Mouse (Mus musculus) embryonic facial prominence, embryonic 14.5 days (tissue): ENCODE results near the gene Tnfsfm13. TPM values are rescaled to one million over a fixed set of nuclear protein-coding genes. Genes with fewer than 3 reads are reported as not detected.

Source experiments
- microRNA counts: library from miRNA; unstranded; fragments of <30 nt; microRNA quantifications from one replicate; lab custom pipeline; 2017
- microRNA-seq: library from miRNA; unstranded; fragments of <30 nt; microRNA quantifications from one replicate; pipeline ENCODE4, GENCODE M21; 2016; ENCODE audit warnings: borderline number of aligned reads
- polyA plus RNA-seq: library from polyadenylated mRNA; unstranded; fragments of >200 nt; fragmentation: Nextera tagmentation; extraction: Ambion mirVana; gene quantifications from 2 replicates; pipeline ENCODE4 v1.2.1, GENCODE M21; 2014

The Tnfsfm13 gene
- polyA plus RNA-seq, 1 experiment from 2014 or later: 6.0 TPM

MicroRNAs within 50 kb of the gene (microRNA counts, 519-probe panel; counts per million panel counts)
- 19.3 counts per million for microRNA mmu-miR-1934 (lab: Ali Mortazavi, UCI)
- microRNA mmu-miR-467f (lab: Ali Mortazavi, UCI): 2,440 counts per million, percentile 47 among the panel's probes with 10 or more counts

Small RNA genes lying within 50 kb of the gene (microRNA-seq; reads per million reads assigned to microRNA genes)
- gene Mir1934: 1.7 reads per million, percentile 2 among the genes with 10 or more reads in this experiment
- gene Mir467f: not detected

Other genes with a start within 250 kb of the Tnfsfm13 start
- gene Dnah2, start 147.0 kb downstream of the Tnfsfm13 start, polyA plus RNA-seq: 6.2 and 6.5 TPM in 2 replicates
- 7.3 and 8.6 TPM in 2 replicates for gene Efnb3, start 135.9 kb downstream of the Tnfsfm13 start, polyA plus RNA-seq
- gene Wrap53, start 115.8 kb downstream of the Tnfsfm13 start, polyA plus RNA-seq: 18.4 and 19.8 TPM in 2 replicates
- 111 and 133 TPM in 2 replicates for gene Trp53, start 115.7 kb downstream of the Tnfsfm13 start, polyA plus RNA-seq
- gene Atp1b2, start 90.2 kb downstream of the Tnfsfm13 start, polyA plus RNA-seq: 15.6 and 17.7 TPM in 2 replicates
- gene Shbg, start 78.2 kb downstream of the Tnfsfm13 start, polyA plus RNA-seq: not detected in 2 replicates
- gene Sat2, start 74.1 kb downstream of the Tnfsfm13 start, polyA plus RNA-seq: 15.6 and 16.6 TPM in 2 replicates
- 25.4 and 26.3 TPM in 2 replicates for gene Fxr2, start 63.1 kb downstream of the Tnfsfm13 start, polyA plus RNA-seq
- 1.7 and 2.9 TPM in 2 replicates for gene Sox15, start 40.8 kb downstream of the Tnfsfm13 start, polyA plus RNA-seq
- 29.1 and 33.6 TPM in 2 replicates for gene Mpdu1, start 33.5 kb downstream of the Tnfsfm13 start, polyA plus RNA-seq
- 22.0 and 25.5 TPM in 2 replicates for gene Cd68, start 29.9 kb downstream of the Tnfsfm13 start, polyA plus RNA-seq
- 525 and 575 TPM in 2 replicates for gene Eif4a1, start 23.7 kb downstream of the Tnfsfm13 start, polyA plus RNA-seq
- gene Senp3, start 14.0 kb downstream of the Tnfsfm13 start, polyA plus RNA-seq: 73.6 and 88.4 TPM in 2 replicates
- gene Tnfsf13, start 10.3 kb downstream of the Tnfsfm13 start, polyA plus RNA-seq: 0.37 and 0.49 TPM in 2 replicates
- gene Tnfsf12, start 249 bp downstream of the Tnfsfm13 start, polyA plus RNA-seq: 13.0 and 16.6 TPM in 2 replicates
- gene Polr2a, start 62.5 kb upstream of the Tnfsfm13 start, polyA plus RNA-seq: 39.3 and 39.7 TPM in 2 replicates
- gene Slc35g3, start 65.9 kb upstream of the Tnfsfm13 start, polyA plus RNA-seq: 0.12 TPM in 1 of 2 replicates, not detected in the other
- 3.5 and 3.9 TPM in 2 replicates for gene Zbtb4, start 69.8 kb upstream of the Tnfsfm13 start, polyA plus RNA-seq
- gene Chrnb1, start 99.8 kb upstream of the Tnfsfm13 start, polyA plus RNA-seq: 28.4 and 29.4 TPM in 2 replicates
- 2.3 and 3.3 TPM in 2 replicates for gene Fgf11, start 105.8 kb upstream of the Tnfsfm13 start, polyA plus RNA-seq
- 4.1 and 4.3 TPM in 2 replicates for gene Tmem102, start 109.5 kb upstream of the Tnfsfm13 start, polyA plus RNA-seq
- not detected in 2 replicates for gene Gm39566, start 119.2 kb upstream of the Tnfsfm13 start, polyA plus RNA-seq
- gene Spem2, start 122.4 kb upstream of the Tnfsfm13 start, polyA plus RNA-seq: not detected in 2 replicates
- gene Spem1, start 126.1 kb upstream of the Tnfsfm13 start, polyA plus RNA-seq: 0.26 TPM in 1 of 2 replicates, not detected in the other
- 8.3 and 10.6 TPM in 2 replicates for gene Nlgn2, start 141.7 kb upstream of the Tnfsfm13 start, polyA plus RNA-seq
- 379 and 388 TPM in 2 replicates for gene Tmem256, start 142.4 kb upstream of the Tnfsfm13 start, polyA plus RNA-seq
- gene Plscr3, start 150.3 kb upstream of the Tnfsfm13 start, polyA plus RNA-seq: 102 and 121 TPM in 2 replicates
- 3.2 and 3.7 TPM in 2 replicates for gene Tnk1, start 162.6 kb upstream of the Tnfsfm13 start, polyA plus RNA-seq
- gene Tmem95, start 181.9 kb upstream of the Tnfsfm13 start, polyA plus RNA-seq: not detected in 2 replicates
- 5.9 and 7.2 TPM in 2 replicates for gene Kctd11, start 185.3 kb upstream of the Tnfsfm13 start, polyA plus RNA-seq
- 1.5 and 2.1 TPM in 2 replicates for gene Acap1, start 199.4 kb upstream of the Tnfsfm13 start, polyA plus RNA-seq
- gene 2810408A11Rik, start 204.9 kb upstream of the Tnfsfm13 start, polyA plus RNA-seq: 5.7 and 8.3 TPM in 2 replicates
- gene Neurl4, start 205.0 kb upstream of the Tnfsfm13 start, polyA plus RNA-seq: 10.1 and 10.3 TPM in 2 replicates
- gene Gps2, start 217.8 kb upstream of the Tnfsfm13 start, polyA plus RNA-seq: 55.0 and 57.2 TPM in 2 replicates
- 1,503 and 1,606 TPM in 2 replicates for gene Eif5a, start 225.9 kb upstream of the Tnfsfm13 start, polyA plus RNA-seq
- gene Ybx2, start 239.7 kb upstream of the Tnfsfm13 start, polyA plus RNA-seq: 2.9 and 4.2 TPM in 2 replicates